ENCODE assay signal across 17 mouse cellular contexts in the genomic region with DNA sequence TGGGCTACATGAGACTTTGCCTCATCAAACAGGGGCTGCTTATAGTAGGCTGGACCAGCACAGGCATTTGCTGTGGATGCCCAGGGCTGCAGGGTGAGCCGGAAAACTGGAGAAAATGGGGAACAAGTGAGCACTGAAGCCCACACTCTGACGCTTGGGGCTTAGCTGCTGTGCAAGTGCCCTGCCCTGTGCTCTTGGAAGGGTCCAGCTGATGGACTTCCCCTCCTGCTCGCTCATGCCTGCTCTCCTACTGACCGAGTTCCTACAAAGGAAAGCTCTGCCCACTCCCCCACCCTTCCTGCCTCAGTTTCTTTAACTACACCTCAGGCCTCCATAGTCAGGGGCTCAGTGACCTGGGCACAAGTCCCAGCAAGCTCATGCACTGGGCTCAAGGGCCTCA. TPM values are rescaled to one million over a fixed set of nuclear protein-coding genes. Genes with fewer than 3 reads are reported as not detected.
"Had no signal": no experiment of that assay in that cellular context is flagged by ENCODE, and none has a peak within 500 bp of the region (broad histone marks: within the 10 kb centered on the region; RNA-seq: fewer than 3 reads in every experiment).

No protein-coding gene starts in this region.

- ATAC-seq: intestine, embryonic 16.5 days; midbrain, embryonic 16.5 days had no signal

- H3K4me2 ChIP-seq: liver, embryonic 15.5 days; lung, embryonic 15.5 days; midbrain, embryonic 12.5 days; neural tube, embryonic 13.5 days had no signal

- H3K36me3 ChIP-seq: liver, embryonic 15.5 days; lung, embryonic 15.5 days; midbrain, embryonic 12.5 days; neural tube, embryonic 13.5 days had no signal

- H3K9ac ChIP-seq: liver, embryonic 15.5 days; lung, embryonic 15.5 days; midbrain, embryonic 12.5 days; neural tube, embryonic 13.5 days had no signal

- DNase-seq: kidney, adult 8-10 months; liver; lung, postnatal 14 days; retina, postnatal 1 day; right cerebral cortex, postnatal 4 days; spleen, adult 18-20 months; thymus, adult 2 months; thymus, postnatal 25 days had no signal

- H3K9me3 ChIP-seq: liver, embryonic 15.5 days; lung, embryonic 15.5 days; midbrain, embryonic 12.5 days; neural tube, embryonic 13.5 days had no signal

- H3K27ac ChIP-seq: left cerebral cortex, adult 2 months; midbrain, embryonic 12.5 days had no signal

- H3K4me3 ChIP-seq: left cerebral cortex, adult 2 months; liver, embryonic 15.5 days; lung, embryonic 15.5 days; midbrain, embryonic 12.5 days; neural tube, embryonic 13.5 days had no signal

- H3K27me3 ChIP-seq: liver, embryonic 15.5 days; lung, embryonic 15.5 days; midbrain, embryonic 12.5 days; neural tube, embryonic 13.5 days had no signal

RNA-seq across cellular contexts. Expression of a gene that starts 30.5 kb away (rescaled TPM):
- polyA plus RNA-seq: intestine, embryonic 16.5 days; kidney, embryonic 16.5 days; limb, embryonic 11.5 days; midbrain, embryonic 12.5 days; midbrain, embryonic 16.5 days; neural tube, embryonic 13.5 days had no signal
